Comparison of ENCODE assay signal across 8 mouse cellular contexts in the genomic region with DNA sequence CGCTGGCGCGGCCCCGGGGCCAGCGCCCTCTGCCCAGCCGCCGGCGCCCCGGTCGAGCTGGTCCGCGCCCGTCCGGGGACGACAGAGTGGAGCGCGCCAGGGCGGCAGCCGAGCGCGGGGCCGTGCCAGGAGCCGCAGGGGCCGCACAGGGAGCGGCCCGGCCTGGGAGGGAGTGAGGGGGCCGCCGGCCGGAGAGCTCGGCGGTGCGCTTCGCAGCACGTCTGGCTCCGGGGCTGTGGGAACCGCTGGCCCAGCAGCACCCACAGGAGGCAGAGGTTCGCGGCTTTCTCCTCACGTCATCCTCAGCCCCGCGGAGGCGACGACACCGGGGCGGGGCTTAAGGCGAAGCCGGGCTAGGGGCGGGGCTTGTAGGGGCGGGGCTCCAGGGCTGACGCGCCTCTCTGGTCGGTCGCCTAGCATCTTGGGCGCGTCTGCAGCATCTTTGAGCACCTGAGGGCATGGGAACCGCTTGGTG. TPM values are rescaled to one million over a fixed set of nuclear protein-coding genes. Genes with fewer than 3 reads are reported as not detected.
DNase-seq lines count a peak whose midpoint lies in the region; ATAC-seq lines count a peak whose summit lies in the region.

A gene (minus strand): TSS at position 339 of the 475 bp plus-strand sequence.

- H3K27me3 ChIP-seq in embryonic facial prominence, embryonic 14.5 days (replicated peaks; ENCODE audit: control insufficient read depth, insufficient read depth, low read length): peaks cover 13% of the 10 kb centered on the region
- peaks cover 31% of the 10 kb centered on the region for H3K27me3 ChIP-seq in limb, embryonic 15.5 days

- peak; percentile 80 for DNase-seq in layer of hippocampus, adult 11-12 months (ENCODE audit: low spot score)
- DNase-seq in layer of hippocampus, adult 9-10 months (ENCODE audit: low spot score): no peak
- DNase-seq in embryonic facial prominence, embryonic 14.5 days (ENCODE audit: low spot score): peak; percentile 92
- peak; percentile 65 for DNase-seq in heart, adult 8-10 months (ENCODE audit: low spot score)
- peak; percentile 78 for DNase-seq in kidney, adult 9 months
- DNase-seq in spleen, postnatal 4 days (ENCODE audit: low spot score in 2 of 2): peak; percentile 53 to 83

- peak within 1 kb of the TSS; percentile 84 for H3K4me3 ChIP-seq in embryonic facial prominence, embryonic 14.5 days (ENCODE audit: low read depth, low read length)
- peak within 1 kb of the TSS; percentile 85 for H3K4me3 ChIP-seq in limb, embryonic 15.5 days

- H3K9me3 ChIP-seq in embryonic facial prominence, embryonic 14.5 days (ENCODE audit: control insufficient read depth, low read length): no peaks in the 10 kb centered on the region
- H3K9me3 ChIP-seq in limb, embryonic 15.5 days: no peaks in the 10 kb centered on the region

- H3K36me3 ChIP-seq in embryonic facial prominence, embryonic 14.5 days (ENCODE audit: control insufficient read depth, insufficient read depth, low read length): no peaks in the 10 kb centered on the region
- no peaks in the 10 kb centered on the region for H3K36me3 ChIP-seq in limb, embryonic 15.5 days

- H3K27ac ChIP-seq in embryonic facial prominence, embryonic 14.5 days (replicated peaks; ENCODE audit: low read depth, low read length): no peak within 1 kb of the TSS
- no peak within 1 kb of the TSS for H3K27ac ChIP-seq in limb, embryonic 15.5 days

- ATAC-seq in embryonic facial prominence, embryonic 14.5 days (ENCODE audit: low read depth): peak; percentile 97
- ATAC-seq in limb, embryonic 15.5 days (ENCODE audit: insufficient number of reproducible peaks, low FRiP score, low TSS enrichment, low read depth): peak; percentile 92
- 0 out of 2 replicates have a peak, but pooled peaks have one; percentile 40 for ATAC-seq in monocyte, adult 5-6 weeks (replicated peaks; ENCODE audit: insufficient number of reproducible peaks, low FRiP score, low TSS enrichment, poor library complexity, severe bottlenecking)

- peak within 1 kb of the TSS; percentile 88 for H3K4me2 ChIP-seq in embryonic facial prominence, embryonic 14.5 days (ENCODE audit: low read depth, low read length)
- H3K4me2 ChIP-seq in limb, embryonic 15.5 days: peak within 1 kb of the TSS; percentile 90

- peaks cover 4% of the 10 kb centered on the region; the same call in 1 of the 2 replicates for H3K4me1 ChIP-seq in embryonic facial prominence, embryonic 14.5 days (ENCODE audit: control insufficient read depth, insufficient read depth, low read length)
- peaks cover 17% of the 10 kb centered on the region for H3K4me1 ChIP-seq in limb, embryonic 15.5 days

- 0% methylated on average over 12 of the region's 56 CpGs for WGBS in embryonic facial prominence, embryonic 14.5 days
- WGBS in limb, embryonic 15.5 days: under 1% methylated on average over 43 of the region's 56 CpGs

- H3K9ac ChIP-seq in embryonic facial prominence, embryonic 14.5 days (ENCODE audit: low read depth, low read length): peak within 1 kb of the TSS; percentile 81
- peak within 1 kb of the TSS; percentile 69 for H3K9ac ChIP-seq in limb, embryonic 15.5 days

RNA-seq across cellular contexts. Expression of the gene that starts here (rescaled TPM):
- 3.0 and 3.9 TPM in 2 replicates for polyA plus RNA-seq in embryonic facial prominence, embryonic 14.5 days (2014; fragmentation: Nextera tagmentation; extraction: Ambion mirVana)
- 1 to 10 TPM; 5.6 to 8.0 (median 7.4) TPM for total RNA-seq in heart, adult 8-10 months (2022)
- polyA plus RNA-seq in limb, embryonic 15.5 days (2015; fragmentation: Nextera tagmentation; extraction: Ambion mirVana): 1.4 and 2.4 TPM in 2 replicates
- total RNA-seq in monocyte, adult 5-6 weeks (2017): 0.57 to 1.4 TPM (median 0.64 TPM) in 3 replicates

Comparison
In these comparisons a context has a peak if more than half of its experiments do, and no peak if none do; other contexts are left out.
1. ATAC-seq: peak in every context shown above with its lines; median percentile 97 in embryonic facial prominence, embryonic 14.5 days; 92 in limb, embryonic 15.5 days; 40 in monocyte, adult 5-6 weeks.